Mouse (Mus musculus) spleen, postnatal 14 days (tissue): ENCODE results near the gene Smtnl2.
A peak's percentile ranks its signal among the peaks of the same experiment; 100 is the strongest.
"Not testable (repeated sequence)": the region's sequence is repeated elsewhere in the genome, so short reads cannot be mapped to it uniquely, and the experiment has no call there.

Experiments used
- DNase-seq, 2 experiments: peaks; one replicate each; pipeline ENCODE4 v3.0.0; 2021 to 2022; ENCODE audit warnings: low spot score in 2 of 2

Gene Smtnl2

DNA sequence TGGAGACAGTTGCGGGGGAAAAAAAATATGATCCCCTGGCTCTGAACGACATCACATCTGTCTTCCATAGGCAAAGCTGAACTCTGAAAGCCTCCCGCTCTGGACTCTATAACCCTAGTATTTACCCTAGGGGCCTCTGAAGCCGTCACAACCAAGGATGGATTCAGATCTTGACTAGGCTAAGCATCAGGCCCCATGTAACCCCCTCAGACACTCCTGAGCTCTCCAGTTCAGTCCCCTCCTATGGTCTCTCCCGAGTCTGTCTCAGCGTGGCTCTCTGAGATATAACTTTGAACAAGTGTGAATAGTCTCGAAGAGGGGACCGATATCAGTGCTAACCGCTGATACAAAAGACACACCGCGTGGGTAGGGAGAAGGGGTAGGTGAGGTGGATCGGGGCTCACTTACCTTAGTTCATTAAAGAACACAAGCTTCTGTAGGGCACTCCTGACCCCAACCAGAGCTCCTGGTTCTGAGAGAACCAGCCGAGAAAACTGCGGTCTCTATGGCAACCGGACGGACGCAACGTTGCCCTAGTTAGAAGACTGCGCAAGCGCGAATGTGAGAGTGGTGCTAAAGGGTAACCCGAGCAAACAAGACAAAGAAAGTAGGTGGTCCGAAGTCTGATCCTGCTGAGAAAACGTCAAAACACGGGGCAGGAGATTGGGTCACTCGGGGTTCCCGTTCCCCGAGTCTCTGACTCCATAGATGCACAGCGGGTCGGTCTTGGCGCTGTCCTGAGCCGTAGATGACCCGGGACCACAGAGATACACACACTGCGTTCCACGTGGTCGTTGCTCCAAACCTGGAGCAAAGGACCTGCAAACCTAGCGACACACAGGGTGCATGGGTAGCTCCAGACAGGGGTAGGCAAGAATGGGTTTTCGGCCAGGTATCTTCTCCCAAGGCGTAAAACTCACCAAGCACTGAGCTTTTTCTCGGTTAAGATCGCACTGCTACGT is 49.8 kb downstream of the Smtnl2 start:
- DNase-seq = peak in 1 of 2 experiments; percentile 9

DNA sequence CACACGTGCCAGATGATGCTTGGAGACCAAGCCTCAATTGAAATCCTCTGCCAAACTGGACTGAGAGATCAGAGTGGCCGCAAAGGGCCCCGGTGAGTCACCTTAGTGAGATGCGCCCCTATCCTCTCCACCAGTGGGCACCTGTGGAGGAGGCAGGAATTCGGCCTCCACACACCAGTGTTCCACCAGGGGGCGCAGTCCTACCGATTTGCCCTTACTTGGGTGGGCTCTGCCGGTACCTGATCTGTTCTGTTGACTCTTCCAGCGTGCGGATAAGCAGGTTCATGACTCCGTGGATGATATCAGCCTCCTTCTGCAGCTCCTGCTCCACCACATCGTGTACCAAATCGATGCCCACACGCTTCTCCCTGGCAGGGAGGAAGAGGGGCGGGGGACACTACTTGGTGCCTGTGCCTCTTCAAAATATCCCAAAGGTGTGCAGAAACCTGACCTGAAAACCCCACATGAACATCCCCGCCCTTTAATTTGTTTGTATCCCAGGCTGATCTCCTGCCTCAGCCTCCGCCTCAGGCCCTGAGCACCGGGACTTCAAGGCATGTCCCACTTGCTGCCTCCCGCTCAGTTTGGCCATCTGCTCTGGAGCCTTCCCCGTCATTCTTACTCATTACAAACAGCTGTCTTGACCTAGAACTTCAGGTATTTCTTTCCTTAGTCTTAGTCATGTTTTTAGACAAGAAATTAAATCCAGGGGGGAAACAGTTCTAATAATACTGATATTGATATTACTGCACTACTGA is 56.4 kb downstream of the Smtnl2 start:
- DNase-seq = peak; percentile 38 to 67

DNA sequence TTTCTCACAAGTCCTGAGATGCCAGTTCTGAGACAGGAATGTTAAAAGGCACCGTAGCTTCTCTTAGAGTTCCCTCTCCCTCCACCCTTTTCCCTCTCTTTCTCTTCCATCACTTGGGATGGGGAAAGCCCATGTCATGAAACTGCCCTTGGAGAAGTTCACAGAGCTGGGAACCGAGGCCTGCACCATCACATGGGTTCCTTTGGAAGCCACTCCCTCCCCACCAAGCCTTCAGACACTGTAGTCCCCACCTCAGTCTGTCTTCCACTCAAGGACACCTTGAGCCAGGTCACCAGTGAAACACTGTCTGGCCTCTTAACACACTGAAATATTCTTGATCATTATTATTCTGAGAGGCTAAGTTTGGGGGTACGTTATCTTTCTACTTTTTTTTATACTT is 58.3 kb downstream of the Smtnl2 start:
- no peak for DNase-seq

DNA sequence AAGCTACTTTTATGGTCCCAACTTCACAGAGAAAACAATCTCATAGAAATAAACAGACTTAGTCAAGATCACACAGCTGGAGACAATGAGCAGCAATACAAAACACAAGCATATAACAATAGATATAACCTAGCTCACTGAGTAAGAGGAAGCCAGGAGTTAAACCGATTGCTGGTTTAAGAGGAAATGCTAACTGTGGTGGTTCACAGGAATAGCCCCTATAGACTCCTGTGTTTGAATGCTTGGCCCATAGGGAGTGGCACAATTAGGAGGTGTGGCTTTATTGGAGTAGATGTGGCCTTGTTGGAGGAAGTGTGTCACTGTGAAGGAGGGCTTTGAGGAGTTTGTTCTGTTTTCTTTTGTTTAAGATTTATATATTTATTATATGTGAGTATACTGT is 59.2 kb downstream of the Smtnl2 start:
- DNase-seq = no peak

DNA sequence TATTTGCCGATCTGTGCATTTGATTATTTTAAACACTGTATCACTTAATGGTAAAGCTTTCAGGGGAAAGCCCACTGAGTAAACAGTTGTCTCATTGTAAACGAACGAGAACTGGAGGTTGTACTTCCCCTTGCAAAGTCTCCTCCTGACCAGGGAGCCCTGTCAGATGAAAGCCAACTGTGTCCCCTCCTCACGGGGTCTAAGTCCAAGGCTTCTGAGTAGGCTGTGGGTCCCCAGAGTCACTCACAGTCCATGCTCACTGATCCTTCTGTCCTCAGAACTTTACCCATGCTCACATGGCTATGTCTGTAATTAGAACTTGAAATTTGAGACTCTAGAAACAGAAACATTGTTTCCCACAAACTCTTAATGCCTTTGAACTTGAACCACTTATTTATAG is 61.9 kb downstream of the Smtnl2 start:
- DNase-seq = no peak

DNA sequence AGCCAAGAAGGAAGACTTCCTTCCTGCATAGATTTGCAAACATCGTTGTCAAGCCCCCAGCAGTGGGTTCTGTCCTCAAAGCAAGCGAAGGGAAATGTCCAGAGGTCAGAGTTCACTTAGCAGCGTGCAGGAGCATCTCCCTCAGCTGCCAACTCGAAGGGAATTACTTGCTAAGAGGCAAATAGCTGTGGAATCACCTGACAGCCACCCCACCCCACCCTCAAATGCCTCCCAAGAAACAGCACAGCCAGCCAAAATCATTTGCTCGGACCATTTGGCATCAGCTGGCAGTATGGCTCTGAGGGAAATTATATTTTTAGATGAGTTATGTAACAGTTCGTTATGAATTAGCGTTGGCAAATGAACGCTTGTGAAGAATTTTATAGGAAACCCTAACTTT is 62.5 kb downstream of the Smtnl2 start:
- no peak for DNase-seq

DNA sequence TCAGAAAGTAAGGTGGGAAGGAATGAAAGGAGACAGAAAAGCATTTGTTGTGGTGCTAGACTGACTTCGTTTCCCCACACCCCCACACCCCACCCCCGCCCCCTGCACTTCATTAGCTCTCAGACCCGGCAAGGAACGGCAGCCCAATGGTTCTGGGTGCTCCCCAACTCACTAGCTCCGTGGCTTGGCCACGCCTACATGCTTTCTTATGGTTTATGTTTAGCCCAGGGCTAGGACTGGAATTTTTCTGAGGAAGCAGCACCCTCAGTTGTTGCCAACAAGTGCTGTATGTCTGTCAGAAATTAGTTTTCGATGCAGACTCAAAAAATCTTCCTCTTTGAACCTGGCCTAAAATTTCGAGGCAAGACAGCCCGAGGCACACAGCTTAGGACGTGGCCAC is 63.0 kb downstream of the Smtnl2 start:
- DNase-seq = no peak

DNA sequence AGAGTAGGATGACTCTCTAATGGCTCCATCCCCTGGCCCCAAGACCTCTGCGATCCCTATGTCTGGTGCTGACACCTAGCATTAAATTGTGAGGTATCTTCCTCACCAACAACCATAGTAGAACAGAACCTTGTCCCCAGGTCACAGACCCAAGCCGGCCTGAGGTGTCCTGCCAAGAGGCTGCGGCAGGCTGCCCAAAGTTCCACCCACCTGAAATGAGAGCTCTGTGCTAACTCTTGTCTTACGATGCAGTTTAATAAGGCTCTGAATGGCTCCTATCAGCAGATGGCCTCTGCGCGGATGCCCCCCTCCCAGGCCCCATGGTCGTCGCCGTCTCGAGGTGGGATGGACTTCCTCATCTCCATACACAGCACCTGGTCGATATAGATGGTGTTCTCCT is 67.0 kb downstream of the Smtnl2 start:
- no peak for DNase-seq

DNA sequence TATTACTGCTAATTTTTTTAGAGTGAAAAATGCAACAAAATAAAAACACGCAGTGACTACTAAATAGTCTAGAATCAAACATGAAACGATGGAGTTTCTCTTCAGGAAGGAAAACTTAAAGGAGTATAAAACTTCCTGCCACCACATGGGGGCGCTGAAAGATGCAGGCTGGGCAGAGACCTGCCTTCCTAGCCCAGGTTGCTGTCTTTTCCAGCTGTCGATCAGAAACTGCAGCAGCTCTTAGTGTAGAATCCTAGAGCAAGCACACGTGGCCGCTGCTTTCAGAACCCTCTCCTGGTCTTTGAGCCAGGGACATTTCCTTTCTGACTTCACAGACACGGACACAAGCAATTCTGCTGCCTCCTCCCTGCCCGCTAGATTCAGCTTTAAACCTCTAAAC is 67.6 kb downstream of the Smtnl2 start:
- peak in 1 of 2 experiments; percentile 32 for DNase-seq

DNA sequence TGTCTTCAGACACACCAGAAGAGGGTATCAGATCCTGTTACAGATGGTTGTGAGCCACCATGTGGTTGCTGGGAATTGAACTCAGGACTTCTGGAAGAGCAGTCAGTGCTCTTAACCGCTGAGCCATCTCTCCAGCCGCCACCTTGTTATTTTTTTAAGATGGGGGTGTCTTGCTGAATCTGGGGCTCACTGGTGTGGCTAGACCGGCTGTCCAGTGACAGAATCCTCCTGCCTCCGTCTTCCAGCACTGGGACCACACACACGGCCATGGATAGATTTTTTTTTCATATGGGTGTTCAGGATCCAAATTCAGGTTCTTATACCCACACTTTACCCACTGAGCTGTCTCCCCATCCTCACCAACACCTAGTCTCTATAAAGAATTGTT is 68.3 kb downstream of the Smtnl2 start:
- not testable (repeated sequence) for DNase-seq

DNA sequence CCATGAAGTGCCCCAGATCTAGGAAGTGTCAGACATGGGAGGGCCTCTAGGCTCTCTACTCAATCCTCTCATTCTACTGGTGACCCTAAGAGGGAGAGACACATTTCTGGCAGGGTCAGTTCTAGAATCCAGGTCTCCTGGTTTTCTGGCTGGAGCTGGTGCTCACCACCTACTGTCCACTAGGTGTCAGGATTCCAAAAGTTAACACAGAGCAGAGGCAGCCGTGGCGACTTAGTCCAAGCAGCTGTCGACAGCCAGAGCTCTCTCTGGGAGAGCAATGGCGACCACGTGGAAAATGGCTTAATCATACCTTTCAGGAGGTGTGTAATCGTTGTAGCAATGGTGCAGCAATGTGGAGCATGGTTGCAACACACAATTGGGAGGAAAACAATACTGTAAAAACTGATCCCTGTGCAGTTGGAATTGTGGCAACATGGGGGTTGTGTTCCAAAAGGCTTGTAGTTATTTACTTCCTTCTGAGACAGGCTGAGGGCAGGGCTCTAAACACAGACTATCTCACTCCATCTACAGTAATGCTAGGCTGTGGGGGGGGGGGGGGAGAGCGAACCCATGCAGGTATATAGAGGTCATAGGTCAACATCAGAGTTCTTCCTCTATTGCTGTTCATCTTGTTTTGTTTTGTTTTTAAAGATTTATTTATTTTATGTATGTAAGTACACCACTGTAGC is 68.8 kb downstream of the Smtnl2 start:
- peak in 1 of 2 experiments; percentile 20 for DNase-seq

DNA sequence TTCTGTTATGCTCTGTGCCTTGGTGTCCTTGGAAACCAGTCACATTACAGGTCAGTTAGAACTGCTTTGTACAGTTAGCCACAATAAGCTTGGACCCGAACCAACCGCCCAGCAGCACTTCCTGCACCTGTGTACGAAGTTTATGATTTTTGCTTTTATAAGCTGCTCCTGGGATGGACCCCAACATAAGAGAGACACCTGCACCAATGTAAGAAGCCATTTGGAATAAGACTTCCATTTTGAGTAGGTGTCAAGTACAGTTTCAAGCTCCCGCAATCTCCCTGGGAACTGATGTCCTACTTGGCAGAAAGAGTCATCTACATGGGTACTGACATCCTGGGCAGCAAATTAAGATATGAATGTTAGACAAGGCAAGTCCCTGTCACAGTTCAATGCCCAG is 71.8 kb downstream of the Smtnl2 start:
- no peak for DNase-seq
